ENCODE assay signal across 19 mouse cellular contexts in the genomic region with DNA sequence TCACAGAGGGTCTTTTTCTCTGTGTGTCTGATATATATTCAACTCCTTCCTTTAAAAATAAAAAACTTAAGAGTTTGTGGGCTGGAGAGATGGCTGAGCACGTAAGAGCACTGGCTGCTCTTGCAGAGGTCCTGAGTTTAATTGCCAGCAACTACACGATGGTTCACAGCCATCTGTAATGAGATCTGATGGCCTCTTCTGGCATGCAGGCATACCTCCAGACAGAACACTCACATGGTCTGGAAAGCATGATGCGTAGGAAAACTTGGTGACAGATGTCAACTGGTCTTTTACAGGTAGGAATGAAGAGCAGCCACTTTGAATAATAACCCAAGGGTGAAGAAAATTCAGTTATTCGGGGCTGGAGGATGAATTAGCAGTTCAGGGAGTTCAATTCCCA.
"Had no signal": no experiment of that assay in that cellular context is flagged by ENCODE, and none has a peak within 500 bp of the region (broad histone marks: within the 10 kb centered on the region; RNA-seq: fewer than 3 reads in every experiment).

No protein-coding gene starts in this region.

- H3K36me3 ChIP-seq: stomach, embryonic 15.5 days had no signal

- H3K4me2 ChIP-seq: lung, embryonic 14.5 days; midbrain, embryonic 12.5 days; neural tube, embryonic 13.5 days; neural tube, embryonic 15.5 days; stomach, embryonic 15.5 days had no signal

- H3K9ac ChIP-seq: lung, embryonic 14.5 days; midbrain, embryonic 12.5 days; neural tube, embryonic 13.5 days; neural tube, embryonic 15.5 days; stomach, embryonic 15.5 days had no signal

- H3K4me1 ChIP-seq: midbrain, embryonic 10.5 days had no signal

- H3K4me3 ChIP-seq: midbrain, embryonic 10.5 days; midbrain, embryonic 12.5 days; myocyte; neural tube, embryonic 13.5 days; neural tube, embryonic 15.5 days; stomach, embryonic 15.5 days had no signal

- H3K27ac ChIP-seq: midbrain, embryonic 10.5 days; midbrain, embryonic 12.5 days; neural tube, embryonic 13.5 days; neural tube, embryonic 15.5 days; stomach, embryonic 15.5 days; stomach, postnatal 0 days had no signal

- H3K27me3 ChIP-seq: midbrain, embryonic 12.5 days; neural tube, embryonic 13.5 days; neural tube, embryonic 15.5 days; stomach, embryonic 15.5 days had no signal

- DNase-seq: lung, embryonic 14.5 days; lung, postnatal 10 days; lung, postnatal 4 days; midbrain, embryonic 14.5 days; retina, postnatal 1 day; right cerebral cortex, adult 18-20 months; right cerebral cortex, postnatal 25 days; right cerebral cortex, postnatal 4 days; thymus, adult 2 months; thymus, postnatal 25 days; thymus, postnatal 4 days had no signal

- H3K9me3 ChIP-seq: midbrain, embryonic 10.5 days; midbrain, embryonic 12.5 days; neural tube, embryonic 13.5 days; neural tube, embryonic 15.5 days; stomach, embryonic 15.5 days had no signal

- ATAC-seq: midbrain, embryonic 16.5 days had no signal
